Mouse (Mus musculus) thymus, adult 2 months (tissue): Measurements from ENCODE around the gene Stim1. TPM values are rescaled to one million over a fixed set of nuclear protein-coding genes. Genes with fewer than 3 reads are reported as not detected.

Source experiments
- DNase-seq: peaks from one replicate; pipeline ENCODE4 v3.0.0; 2021
- H3K27ac ChIP-seq: fragments of 200-500 bp; 2 replicates; pipeline ENCODE4 v1.5.1; 2012; ENCODE audit warnings: low read length, control low read depth; ENCODE audit not compliant: control insufficient read depth, insufficient read depth
- H3K27me3 ChIP-seq: fragments of 200-500 bp; 2 replicates; pipeline ENCODE4 v1.6.1; 2012; ENCODE audit warnings: mild to moderate bottlenecking, low read length, moderate library complexity, mixed read lengths; ENCODE audit not compliant: control insufficient read depth, insufficient read depth
- H3K36me3 ChIP-seq: fragments of 200-500 bp; 2 replicates; pipeline ENCODE4 v1.6.1; 2012; ENCODE audit warnings: mild to moderate bottlenecking, low read length, moderate library complexity; ENCODE audit not compliant: control insufficient read depth, insufficient read depth
- H3K4me1 ChIP-seq: fragments of 200-500 bp; replicated peaks from 2 replicates; pipeline ENCODE4 v1.6.1; 2012; ENCODE audit warnings: low read length; ENCODE audit not compliant: control insufficient read depth, insufficient read depth
- H3K4me3 ChIP-seq: fragments of 200-500 bp; 2 replicates; pipeline ENCODE4 v1.5.1; 2012; ENCODE audit warnings: mild to moderate bottlenecking, low read length, control low read depth, moderate library complexity; ENCODE audit not compliant: control insufficient read depth, insufficient read depth
- CTCF ChIP-seq: fragments of 200-500 bp; IDR thresholded peaks from 2 replicates; pipeline ENCODE4 v1.5.1; 2012; ENCODE audit warnings: mild to moderate bottlenecking, control low read depth, low read length, moderate library complexity, borderline replicate concordance; ENCODE audit not compliant: control insufficient read depth, poor library complexity, insufficient read depth; ENCODE audit errors: extremely low read depth
- POLR2A ChIP-seq: fragments of 200-500 bp; IDR thresholded peaks from 2 replicates; pipeline ENCODE4 v1.6.1; 2012; ENCODE audit warnings: mild to moderate bottlenecking, low read length, control low read depth, moderate library complexity; ENCODE audit not compliant: control insufficient read depth, poor library complexity, insufficient read depth; ENCODE audit errors: extremely low read depth
- WGBS: fragments of 180-500 bp; shearing (Covaris S2); methylation state at CpG from one replicate; pipeline ENCODE4 v1.1.7; 2018; 5-methylcytosine and 5-hydroxymethylcytosine counted together
- polyA plus RNA-seq: library from polyadenylated mRNA; depleted of rRNA; stranded (reverse); fragments of >200 nt; gene quantifications from 2 replicates; pipeline ENCODE4 v1.2.3, GENCODE M21; 2012

Stim1 gene
- polyA plus RNA-seq, 1 experiment, result 98.6 TPM

DNA sequence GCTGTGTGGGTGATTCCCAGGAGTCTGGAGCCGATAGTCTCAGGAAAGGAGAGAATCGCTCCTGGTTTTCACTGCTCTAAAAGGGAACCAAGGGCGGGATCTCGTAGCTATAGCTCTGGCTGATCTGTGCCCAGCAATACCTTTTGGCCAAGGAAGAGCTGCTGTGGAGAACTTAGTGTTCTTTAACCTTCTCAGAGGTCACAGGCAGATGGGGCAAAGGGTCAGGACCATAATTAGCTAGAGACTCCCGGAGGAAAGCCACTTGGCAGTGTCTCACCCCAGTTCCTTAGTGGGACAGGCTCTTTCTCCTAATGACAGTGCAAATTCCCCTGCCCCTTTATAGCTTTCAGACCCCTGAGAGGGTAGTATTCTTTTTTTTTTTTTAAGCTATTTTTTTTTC is 43.2 kb downstream of the Stim1 start:
- 98% methylated on average over 5 of the region's 5 CpGs for WGBS
- no peak overlapping the region for H3K4me3 ChIP-seq
- H3K27me3 ChIP-seq, result no peaks in the 10 kb centered on the region
- DNase-seq, result no peak
- no peak overlapping the region for H3K27ac ChIP-seq
- H3K4me1 ChIP-seq, result peaks cover 3% of the 10 kb centered on the region; the same call in 1 of the 2 replicates
- H3K36me3 ChIP-seq, result no peaks in the 10 kb centered on the region
- no peak for TF ChIP-seq POLR2A
- no peak for TF ChIP-seq CTCF

DNA sequence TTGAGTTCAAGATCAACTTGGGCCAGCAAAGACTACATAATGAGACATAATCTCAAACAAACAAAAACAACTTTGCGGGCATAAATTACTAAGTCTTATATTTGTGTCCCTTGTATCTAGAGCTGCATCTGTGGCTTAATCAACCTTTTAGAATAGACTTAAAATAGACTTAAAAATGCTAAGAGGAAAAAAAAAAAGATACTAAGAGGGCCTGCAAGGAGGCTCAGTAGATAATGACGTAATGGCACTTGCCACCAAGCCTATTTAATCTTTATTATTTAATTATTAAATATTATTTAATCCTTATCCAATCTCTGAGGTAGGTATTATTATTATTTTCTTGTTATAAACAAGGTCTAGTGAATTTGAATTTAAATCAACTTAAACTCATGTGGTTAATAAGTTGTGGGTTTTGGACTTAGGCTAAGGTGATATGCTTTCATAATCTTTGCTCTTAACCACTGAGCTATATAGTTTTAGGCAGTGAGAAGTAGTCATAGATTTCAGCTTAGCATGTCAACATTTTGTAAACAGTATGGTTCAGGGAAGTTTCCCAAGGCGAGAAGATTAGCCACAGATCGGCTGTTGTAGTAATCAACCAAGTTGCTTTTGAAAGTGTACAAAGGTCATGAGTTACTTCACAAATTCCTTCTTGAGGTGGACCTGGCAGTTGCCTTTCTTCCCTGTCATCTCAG is 45.4 kb downstream of the Stim1 start:
- Histone ChIP-seq H3K4me3 (no peak overlapping the region), H3K4me1 (peaks cover 3% of the 10 kb centered on the region; the same call in 1 of the 2 replicates), H3K27ac (no peak overlapping the region), H3K36me3 (no peaks in the 10 kb centered on the region), H3K27me3 (no peaks in the 10 kb centered on the region)
- 93% methylated on average over 4 of the region's 4 CpGs for WGBS
- no peak for DNase-seq
- no peak for TF ChIP-seq POLR2A

DNA sequence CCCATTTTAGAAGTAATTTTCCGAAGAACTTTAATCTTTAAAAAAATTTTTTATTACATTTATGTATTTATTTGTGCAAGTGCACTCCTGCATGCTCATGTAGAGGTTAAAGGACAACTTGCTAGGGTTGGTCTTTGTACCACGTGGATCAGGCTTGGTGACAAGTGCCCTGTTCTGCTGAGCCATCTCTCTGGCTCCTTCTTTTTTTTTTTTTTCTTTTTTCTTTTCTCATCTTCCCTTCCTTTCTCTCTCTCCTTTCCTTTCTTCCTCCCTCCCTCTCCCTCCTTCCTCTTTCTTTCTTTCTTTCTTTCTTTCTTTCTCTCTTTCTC is 45.9 kb downstream of the Stim1 start:
- Histone ChIP-seq H3K36me3 (no peaks in the 10 kb centered on the region), H3K4me1 (peaks cover 3% of the 10 kb centered on the region; the same call in 1 of the 2 replicates), H3K4me3 (no peak overlapping the region), H3K27me3 (no peaks in the 10 kb centered on the region), H3K27ac (no peak overlapping the region)
- WGBS, result 86% methylated on average over 2 of the region's 2 CpGs
- no peak for TF ChIP-seq CTCF
- no peak for DNase-seq

DNA sequence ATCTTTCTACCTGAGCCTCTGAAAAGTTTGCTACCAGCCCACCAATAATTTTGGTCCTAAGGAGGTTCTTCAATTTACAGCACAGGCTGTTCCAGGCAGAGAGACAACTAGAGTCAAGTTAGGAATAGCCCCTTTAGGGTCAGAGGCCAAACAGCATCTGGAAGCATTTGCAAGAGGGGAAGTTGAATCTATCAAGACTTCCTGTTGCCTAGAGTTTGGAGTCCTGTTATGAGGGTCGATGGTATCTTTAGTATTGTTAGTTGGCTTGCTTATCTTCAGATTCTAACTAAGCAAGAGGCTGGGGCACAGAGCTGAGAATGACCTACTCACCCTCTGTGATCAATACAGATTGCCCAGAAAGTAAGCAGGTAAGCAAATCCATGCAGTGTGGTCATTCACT is 46.5 kb downstream of the Stim1 start:
- H3K27me3 ChIP-seq, result no peaks in the 10 kb centered on the region
- TF ChIP-seq CTCF (no peak), POLR2A (no peak)
- H3K4me3 ChIP-seq, result no peak overlapping the region
- peaks cover 3% of the 10 kb centered on the region; the same call in 1 of the 2 replicates for H3K4me1 ChIP-seq
- no peaks in the 10 kb centered on the region for H3K36me3 ChIP-seq
- no peak for DNase-seq
- H3K27ac ChIP-seq, result no peak overlapping the region
- WGBS, result 5% methylated on average over 1 of the region's 1 CpGs

DNA sequence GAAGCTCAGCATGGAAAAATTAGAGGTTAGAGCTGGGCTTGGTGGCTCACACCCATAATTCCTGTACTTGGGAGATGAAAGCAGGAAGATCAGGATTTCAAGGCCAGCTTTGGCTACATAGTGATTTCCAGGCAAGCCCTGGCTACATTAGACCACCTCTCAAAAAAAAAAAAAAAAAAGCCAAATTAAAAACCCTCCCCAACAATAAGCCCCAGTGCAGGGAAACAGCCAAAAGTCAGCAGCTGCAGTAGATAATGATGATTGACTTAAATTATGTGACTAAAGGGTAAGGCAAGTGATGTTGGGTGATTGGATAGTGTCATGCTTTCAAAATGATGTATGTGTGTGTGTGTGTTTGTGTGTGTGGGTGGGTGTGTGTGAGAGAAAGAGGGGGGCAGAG is 47.3 kb downstream of the Stim1 start:
- H3K4me1 ChIP-seq, result peaks cover 3% of the 10 kb centered on the region; the same call in 1 of the 2 replicates
- H3K4me3 ChIP-seq, result no peak overlapping the region
- no peak for DNase-seq
- no peaks in the 10 kb centered on the region for H3K27me3 ChIP-seq
- no peak for TF ChIP-seq POLR2A
- TF ChIP-seq CTCF, result no peak
- H3K27ac ChIP-seq, result no peak overlapping the region
- H3K36me3 ChIP-seq, result no peaks in the 10 kb centered on the region

DNA sequence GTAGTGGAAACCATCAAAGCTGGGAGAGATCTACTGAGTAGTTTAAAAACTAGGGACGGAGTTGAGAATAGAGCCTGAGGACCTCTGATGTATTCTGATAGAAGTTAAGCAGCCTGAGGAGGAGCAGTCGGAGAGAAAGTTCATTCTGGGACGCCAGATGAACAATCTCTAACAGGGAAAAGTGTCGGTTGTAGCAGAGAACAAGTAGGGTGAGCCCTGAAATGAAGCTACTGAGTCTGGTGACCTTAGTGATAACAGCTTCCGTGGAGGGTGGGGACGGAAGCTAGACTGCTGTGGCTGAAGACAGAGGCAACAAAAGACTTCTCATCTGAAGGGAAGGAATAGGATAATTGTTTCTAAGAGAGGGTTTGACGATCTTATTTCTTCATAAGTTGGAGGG is 47.8 kb downstream of the Stim1 start:
- no peaks in the 10 kb centered on the region for H3K36me3 ChIP-seq
- 52% methylated on average over 7 of the region's 7 CpGs for WGBS
- TF ChIP-seq CTCF (no peak), POLR2A (no peak)
- H3K4me1 ChIP-seq, result peaks cover 3% of the 10 kb centered on the region; the same call in 1 of the 2 replicates
- H3K27ac ChIP-seq, result 0 out of 2 replicates have a peak overlapping the region, but pooled peaks have one; percentile 29
- DNase-seq, result no peak
- no peak overlapping the region for H3K4me3 ChIP-seq
- H3K27me3 ChIP-seq, result no peaks in the 10 kb centered on the region

DNA sequence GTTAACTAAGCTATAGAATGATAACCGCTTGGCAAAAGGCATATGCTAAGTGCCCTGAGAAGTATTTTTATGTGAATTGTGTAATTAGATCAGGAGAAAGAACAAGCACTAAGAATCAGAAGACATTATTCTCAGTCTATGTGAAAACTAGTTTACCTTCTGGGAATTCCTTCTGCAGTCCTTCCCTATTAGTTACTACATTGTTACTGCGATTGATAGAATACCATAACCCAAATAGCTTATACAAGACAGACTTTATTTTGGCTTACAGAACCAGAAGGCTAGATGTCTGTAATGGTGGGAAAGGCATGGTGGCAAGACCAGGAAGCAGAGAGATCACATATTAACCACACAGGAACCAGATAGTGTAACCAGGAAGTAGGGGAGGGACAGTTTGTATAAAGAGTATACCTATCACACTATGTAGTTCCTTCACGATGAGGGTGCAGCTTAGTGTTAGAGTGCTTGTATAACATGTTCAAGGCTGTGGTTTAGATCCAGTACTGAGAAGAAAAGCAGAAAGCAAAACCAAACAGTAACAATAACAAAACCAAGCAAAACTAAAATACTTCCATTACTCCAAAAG is 50.1 kb downstream of the Stim1 start:
- Histone ChIP-seq H3K4me1 (peaks cover 3% of the 10 kb centered on the region; the same call in 1 of the 2 replicates), H3K27me3 (no peaks in the 10 kb centered on the region), H3K36me3 (no peaks in the 10 kb centered on the region), H3K27ac (no peak overlapping the region), H3K4me3 (no peak overlapping the region)
- TF ChIP-seq CTCF (no peak), POLR2A (no peak)
- DNase-seq, result no peak
- 70% methylated on average over 3 of the region's 3 CpGs for WGBS
